In genomic region chr17:57123192-57124118, GRCm38 (mm10) we compare ENCODE assay signal across 36 mouse cellular contexts. TPM values are rescaled to one million over a fixed set of nuclear protein-coding genes. Genes with fewer than 3 reads are reported as not detected.
"Had no signal": no experiment of that assay in that cellular context is flagged by ENCODE, and none has a peak within 500 bp of the region (broad histone marks: within the 10 kb centered on the region; RNA-seq: fewer than 3 reads in every experiment).

No protein-coding gene starts in this region.

- H3K27me3 ChIP-seq: embryonic facial prominence, embryonic 12.5 days; embryonic facial prominence, embryonic 13.5 days; embryonic facial prominence, embryonic 15.5 days; forebrain, embryonic 12.5 days; forebrain, embryonic 13.5 days; forebrain, embryonic 15.5 days had no signal

- H3K4me2 ChIP-seq: embryonic facial prominence, embryonic 12.5 days; embryonic facial prominence, embryonic 13.5 days; embryonic facial prominence, embryonic 15.5 days; forebrain, embryonic 12.5 days; forebrain, embryonic 13.5 days; forebrain, embryonic 15.5 days had no signal

- H3K9ac ChIP-seq: embryonic facial prominence, embryonic 12.5 days; embryonic facial prominence, embryonic 13.5 days; embryonic facial prominence, embryonic 15.5 days; forebrain, embryonic 12.5 days; forebrain, embryonic 13.5 days; forebrain, embryonic 15.5 days; forebrain, postnatal 0 days had no signal

- H3K4me3 ChIP-seq: embryonic facial prominence, embryonic 10.5 days; embryonic facial prominence, embryonic 12.5 days; embryonic facial prominence, embryonic 13.5 days; embryonic facial prominence, embryonic 15.5 days; erythroblast, embryonic 14.5 days; forebrain, embryonic 10.5 days; forebrain, embryonic 12.5 days; forebrain, embryonic 13.5 days; forebrain, embryonic 15.5 days; gastrocnemius, adult 2 months; heart, adult 2 months; heart, embryonic 10.5 days had no signal

- H3K27ac ChIP-seq: embryonic facial prominence, embryonic 10.5 days; embryonic facial prominence, embryonic 12.5 days; embryonic facial prominence, embryonic 13.5 days; embryonic facial prominence, embryonic 15.5 days; forebrain, embryonic 10.5 days; forebrain, embryonic 12.5 days; forebrain, embryonic 13.5 days; forebrain, embryonic 15.5 days; gastrocnemius, adult 2 months; heart, adult 2 months; heart, embryonic 10.5 days had no signal

- H3K4me1 ChIP-seq: embryonic facial prominence, embryonic 12.5 days; embryonic facial prominence, embryonic 13.5 days; forebrain, embryonic 13.5 days had no signal

- DNase-seq: cerebellum, adult 9-10 months; cerebellum, adult 9-11 months; cerebellum, postnatal 10 days; cerebellum, postnatal 14 days; cerebellum, postnatal 25 days; cerebellum, postnatal 36 days; embryo, embryonic 11 days; forebrain, postnatal 0 days; gastrocnemius, adult 2 months; gastrocnemius, postnatal 10 days; gastrocnemius, postnatal 14 days; gastrocnemius, postnatal 25 days; heart, adult 11 months; heart, adult 18-20 months; heart, adult 2 months had no signal

- H3K9me3 ChIP-seq: embryonic facial prominence, embryonic 10.5 days; embryonic facial prominence, embryonic 12.5 days; embryonic facial prominence, embryonic 13.5 days; embryonic facial prominence, embryonic 15.5 days; forebrain, embryonic 10.5 days; forebrain, embryonic 12.5 days; forebrain, embryonic 13.5 days; forebrain, embryonic 15.5 days; heart, embryonic 10.5 days had no signal

- H3K36me3 ChIP-seq: embryonic facial prominence, embryonic 10.5 days; embryonic facial prominence, embryonic 12.5 days; embryonic facial prominence, embryonic 13.5 days; embryonic facial prominence, embryonic 15.5 days; forebrain, embryonic 10.5 days; forebrain, embryonic 12.5 days; forebrain, embryonic 15.5 days; heart, embryonic 10.5 days had no signal

RNA-seq across cellular contexts. Expression of gene Cd70, which starts 26.1 kb away (rescaled TPM):
- total RNA-seq: common myeloid progenitor, adult 5-6 weeks; forebrain, postnatal 0 days; gastrocnemius, adult 18-20 months; gastrocnemius, adult 2 months; gastrocnemius, adult 8-10 months; gastrocnemius, postnatal 10 days; gastrocnemius, postnatal 14 days; gastrocnemius, postnatal 25 days; gastrocnemius, postnatal 4 days; granulocyte monocyte progenitor cell, adult 5-6 weeks; heart, adult 18-20 months; heart, adult 2 months; heart, adult 8-10 months had no signal
- polyA plus RNA-seq: embryonic facial prominence, embryonic 10.5 days; embryonic facial prominence, embryonic 11.5 days; embryonic facial prominence, embryonic 13.5 days; embryonic facial prominence, embryonic 14.5 days; embryonic facial prominence, embryonic 15.5 days; erythroblast, embryonic 14.5 days; forebrain, embryonic 10.5 days; forebrain, embryonic 11.5 days; forebrain, embryonic 12.5 days; forebrain, embryonic 13.5 days; forebrain, embryonic 16.5 days; gonadal fat pad, adult 2 months; heart, adult 2 months; heart, embryonic 10.5 days had no signal

RNA-seq across cellular contexts. Expression of gene Tubb4a, which starts 35.9 kb away (rescaled TPM):
- total RNA-seq: common myeloid progenitor, adult 5-6 weeks; granulocyte monocyte progenitor cell, adult 5-6 weeks had no signal
- polyA plus RNA-seq: erythroblast, embryonic 14.5 days had no signal
